Mouse (Mus musculus) lung, embryonic 15.5 days (tissue): Measurements from ENCODE around the gene Sec22b. TPM values are rescaled to one million over a fixed set of nuclear protein-coding genes. Genes with fewer than 3 reads are reported as not detected.

Experiments used
- ATAC-seq: fragments of 200-750 bp; cut with Nextera tagmentation; 2 replicates; pipeline ENCODE4 v1.8.0; 2017; ENCODE audit warnings: moderate number of reproducible peaks, borderline replicate concordance; ENCODE audit not compliant: low FRiP score, low TSS enrichment; ENCODE audit errors: extremely low read depth
- H3K27ac ChIP-seq: fragments of 300-500 bp; sonication (generic); 2 replicates; pipeline ENCODE4 v1.5.1; 2015; ENCODE audit warnings: moderate library complexity, mild to moderate bottlenecking, inconsistent platforms
- H3K27me3 ChIP-seq: fragments of 300-500 bp; sonication (generic); 2 replicates; pipeline ENCODE4 v1.6.1; 2015; ENCODE audit warnings: inconsistent platforms
- H3K36me3 ChIP-seq: fragments of 300-500 bp; sonication (generic); 2 replicates; pipeline ENCODE4 v1.6.1; 2015; ENCODE audit warnings: inconsistent platforms
- H3K4me1 ChIP-seq: fragments of 300-500 bp; sonication (generic); 2 replicates; pipeline ENCODE4 v1.6.1; 2015; ENCODE audit warnings: inconsistent platforms
- H3K4me2 ChIP-seq: fragments of 300-500 bp; sonication (generic); 2 replicates; pipeline ENCODE4 v1.6.1; 2015; ENCODE audit warnings: inconsistent platforms, mild to moderate bottlenecking, moderate library complexity
- H3K4me3 ChIP-seq: fragments of 300-500 bp; sonication (generic); 2 replicates; pipeline ENCODE4 v1.5.1; 2015; ENCODE audit warnings: mild to moderate bottlenecking, inconsistent platforms
- H3K9ac ChIP-seq: fragments of 300-500 bp; sonication (generic); 2 replicates; pipeline ENCODE4 v1.6.1; 2015; ENCODE audit warnings: inconsistent platforms
- H3K9me3 ChIP-seq: fragments of 300-500 bp; sonication (generic); 2 replicates; pipeline ENCODE4 v1.6.1; 2016; ENCODE audit warnings: inconsistent platforms
- WGBS: fragments of 180-500 bp; shearing (Covaris S2); methylation state at CpG from one replicate; pipeline ENCODE4 v1.1.7; 2015; 5-methylcytosine and 5-hydroxymethylcytosine counted together
- polyA plus RNA-seq: library from polyadenylated mRNA; unstranded; fragments of >200 nt; fragmentation: Nextera tagmentation; extraction: Ambion mirVana; gene quantifications from 2 replicates; pipeline ENCODE4 v1.2.1, GENCODE M21; 2015

Sec22b gene
- polyA plus RNA-seq, 1 experiment from 2014 or later, result 157 TPM

DNA sequence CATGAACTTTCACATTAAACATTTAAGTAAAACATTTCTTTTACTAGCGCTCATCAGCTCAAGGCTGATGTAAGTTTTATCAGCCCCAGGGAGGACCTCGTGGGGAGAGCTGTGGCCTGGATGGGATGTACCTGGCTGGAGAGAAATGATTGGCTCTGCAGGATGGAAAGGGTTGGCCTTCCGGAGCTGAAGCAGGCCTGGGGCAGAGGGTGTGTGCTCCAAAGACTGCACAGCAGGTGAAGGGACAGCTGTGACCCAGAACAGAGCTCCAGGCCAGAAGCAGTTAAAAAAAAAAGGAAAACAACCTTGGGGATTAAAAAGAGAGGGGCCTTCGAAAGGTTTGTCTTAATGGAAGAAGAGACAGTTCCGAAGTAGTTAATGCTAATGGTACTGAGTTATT, 26.2 kb upstream of the Sec22b start:
- no peaks in the 10 kb centered on the region; the same call in 1 of the 2 replicates for H3K27me3 ChIP-seq
- H3K4me1 ChIP-seq, result no peaks in the 10 kb centered on the region
- ATAC-seq, result no peak
- H3K9ac ChIP-seq, result no peak overlapping the region
- no peak overlapping the region for H3K27ac ChIP-seq
- no peaks in the 10 kb centered on the region for H3K9me3 ChIP-seq
- no peaks in the 10 kb centered on the region for H3K36me3 ChIP-seq
- no peak overlapping the region for H3K4me3 ChIP-seq
- WGBS, result 35% methylated on average over 5 of the region's 5 CpGs
- no peak overlapping the region for H3K4me2 ChIP-seq

- H3K4me2 ChIP-seq, result no peak overlapping the region
- no peak overlapping the region for H3K9ac ChIP-seq
- WGBS, result 33% methylated on average over 8 of the region's 8 CpGs
- no peak overlapping the region for H3K4me3 ChIP-seq
- no peak overlapping the region for H3K27ac ChIP-seq
- no peak for ATAC-seq
- H3K27me3 ChIP-seq, result no peaks in the 10 kb centered on the region
- H3K9me3 ChIP-seq, result no peaks in the 10 kb centered on the region
- no peaks in the 10 kb centered on the region for H3K36me3 ChIP-seq
- H3K4me1 ChIP-seq, result no peaks in the 10 kb centered on the region
Measured at GRCm38 (mm10) chr3:97876259-97876658, 24.7 kb upstream of the Sec22b start.

DNA sequence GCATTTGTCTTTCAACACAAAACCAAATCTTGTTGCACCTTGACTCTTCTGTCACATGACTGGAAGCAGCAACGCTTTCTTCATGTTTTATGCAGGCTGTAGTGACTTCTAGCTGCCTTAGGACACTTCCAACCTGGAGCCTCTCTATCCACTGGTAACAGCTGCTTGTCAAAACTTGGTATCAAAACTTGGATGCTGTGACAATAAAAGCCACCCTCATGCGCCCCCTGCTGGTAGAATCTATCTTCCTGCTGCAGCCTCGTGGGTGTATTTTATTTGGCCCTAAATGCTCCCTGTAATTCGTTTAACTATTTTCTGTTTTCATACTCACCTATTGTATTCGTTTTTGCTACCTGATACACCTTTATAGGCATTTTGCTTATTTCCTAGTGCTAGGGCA, 21.8 kb upstream of the Sec22b start:
- no peaks in the 10 kb centered on the region for H3K27me3 ChIP-seq
- H3K9me3 ChIP-seq, result no peaks in the 10 kb centered on the region
- H3K4me1 ChIP-seq, result no peaks in the 10 kb centered on the region
- no peaks in the 10 kb centered on the region for H3K36me3 ChIP-seq
- H3K27ac ChIP-seq, result no peak overlapping the region
- H3K4me2 ChIP-seq, result no peak overlapping the region
- no peak for ATAC-seq
- 14% methylated on average over 5 of the region's 5 CpGs for WGBS
- H3K9ac ChIP-seq, result no peak overlapping the region
- no peak overlapping the region for H3K4me3 ChIP-seq

DNA sequence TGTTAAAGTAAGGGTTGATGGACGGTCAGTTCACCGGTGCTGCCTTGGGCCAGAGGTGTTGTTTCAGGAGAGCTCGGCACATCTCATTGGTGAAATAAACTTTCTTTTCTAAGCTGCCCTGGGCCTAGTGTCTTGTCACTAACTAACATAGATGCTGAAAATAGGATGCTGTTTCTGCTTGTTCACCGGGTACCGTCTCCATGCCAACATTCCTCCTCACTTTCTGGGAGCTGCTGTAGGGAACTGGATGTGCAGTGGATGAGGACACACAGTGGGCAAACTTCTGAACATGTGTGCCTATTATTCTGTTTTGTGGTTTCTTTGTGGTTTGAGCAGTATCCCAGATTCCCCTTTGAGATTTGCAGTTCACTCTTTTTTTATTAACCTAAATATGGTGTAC, 19.4 kb upstream of the Sec22b start:
- 90% methylated on average over 5 of the region's 5 CpGs for WGBS
- H3K9me3 ChIP-seq, result no peaks in the 10 kb centered on the region
- H3K4me1 ChIP-seq, result no peaks in the 10 kb centered on the region
- no peak for ATAC-seq
- no peak overlapping the region for H3K27ac ChIP-seq
- H3K9ac ChIP-seq, result no peak overlapping the region
- no peak overlapping the region for H3K4me3 ChIP-seq
- no peaks in the 10 kb centered on the region for H3K36me3 ChIP-seq
- H3K4me2 ChIP-seq, result no peak overlapping the region
- H3K27me3 ChIP-seq, result no peaks in the 10 kb centered on the region

DNA sequence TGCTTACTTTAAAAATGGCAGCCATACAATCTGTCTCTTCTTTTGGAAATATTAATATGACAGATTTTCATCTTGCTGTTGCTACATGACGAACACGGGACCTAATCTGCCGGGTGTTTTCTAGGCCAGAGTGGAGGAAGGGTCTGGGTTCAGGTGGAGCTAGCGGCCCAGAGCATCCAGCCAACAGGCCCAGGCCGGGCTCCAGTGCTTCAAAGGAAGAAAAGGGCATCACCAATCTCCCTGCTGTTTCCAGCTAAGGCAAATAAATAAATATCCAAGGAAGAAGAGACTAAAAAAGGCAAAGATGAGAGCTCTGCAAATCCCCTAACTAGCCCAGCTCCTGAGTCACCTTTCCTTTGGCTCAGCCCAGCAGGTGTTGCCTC, 13.2 kb upstream of the Sec22b start:
- H3K4me1 ChIP-seq, result peaks cover 9% of the 10 kb centered on the region; the same call in 1 of the 2 replicates
- WGBS, result 61% methylated on average over 5 of the region's 5 CpGs
- H3K27ac ChIP-seq, result no peak overlapping the region
- no peak overlapping the region for H3K9ac ChIP-seq
- no peak overlapping the region for H3K4me3 ChIP-seq
- ATAC-seq, result no peak
- H3K36me3 ChIP-seq, result no peaks in the 10 kb centered on the region
- H3K4me2 ChIP-seq, result no peak overlapping the region
- H3K9me3 ChIP-seq, result no peaks in the 10 kb centered on the region
- H3K27me3 ChIP-seq, result peaks cover 53% of the 10 kb centered on the region

GRCm38 (mm10) chr3:97888168-97888901, 12.7 kb upstream of the Sec22b start, which contains the start of gene Pde4dip:
Pde4dip (minus strand) TSS chr3:97888707.
- H3K9ac ChIP-seq, result peak within 1 kb of the TSS; percentile 14; the same call in 1 of the 2 replicates

GRCm38 (mm10) chr3:97890205-97890604, 10.8 kb upstream of the Sec22b start:
- Histone ChIP-seq H3K9ac (no peak overlapping the region), H3K4me3 (no peak overlapping the region), H3K4me2 (no peak overlapping the region), H3K36me3 (no peaks in the 10 kb centered on the region), H3K27ac (no peak overlapping the region), H3K4me1 (peaks cover 9% of the 10 kb centered on the region; the same call in 1 of the 2 replicates), H3K27me3 (peaks cover 57% of the 10 kb centered on the region), H3K9me3 (no peaks in the 10 kb centered on the region)
- ATAC-seq, result no peak
- 45% methylated on average over 6 of the region's 6 CpGs for WGBS

More at GRCm38 (mm10) chr3:97888168-97888901, 12.7 kb upstream of the Sec22b start, which contains the start of gene Pde4dip:
- no peaks in the 10 kb centered on the region for H3K36me3 ChIP-seq
- H3K4me3 ChIP-seq, result peak within 1 kb of the TSS; percentile 33
- no peak for ATAC-seq
- H3K4me2 ChIP-seq, result peak within 1 kb of the TSS; percentile 61
- H3K4me1 ChIP-seq, result peaks cover 9% of the 10 kb centered on the region; the same call in 1 of the 2 replicates
- under 1% methylated on average over 41 of the region's 44 CpGs for WGBS
- peaks cover 56% of the 10 kb centered on the region for H3K27me3 ChIP-seq
- H3K9me3 ChIP-seq, result no peaks in the 10 kb centered on the region
- H3K27ac ChIP-seq, result no peak within 1 kb of the TSS

- Histone ChIP-seq H3K4me3 (no peak overlapping the region), H3K27ac (no peak overlapping the region), H3K9me3 (no peaks in the 10 kb centered on the region), H3K36me3 (no peaks in the 10 kb centered on the region), H3K4me2 (no peak overlapping the region), H3K27me3 (peaks cover 32% of the 10 kb centered on the region), H3K9ac (no peak overlapping the region), H3K4me1 (no peaks in the 10 kb centered on the region)
- 45% methylated on average over 6 of the region's 6 CpGs for WGBS
- ATAC-seq, result no peak
Measured at GRCm38 (mm10) chr3:97894695-97895094, 6.3 kb upstream of the Sec22b start.

DNA sequence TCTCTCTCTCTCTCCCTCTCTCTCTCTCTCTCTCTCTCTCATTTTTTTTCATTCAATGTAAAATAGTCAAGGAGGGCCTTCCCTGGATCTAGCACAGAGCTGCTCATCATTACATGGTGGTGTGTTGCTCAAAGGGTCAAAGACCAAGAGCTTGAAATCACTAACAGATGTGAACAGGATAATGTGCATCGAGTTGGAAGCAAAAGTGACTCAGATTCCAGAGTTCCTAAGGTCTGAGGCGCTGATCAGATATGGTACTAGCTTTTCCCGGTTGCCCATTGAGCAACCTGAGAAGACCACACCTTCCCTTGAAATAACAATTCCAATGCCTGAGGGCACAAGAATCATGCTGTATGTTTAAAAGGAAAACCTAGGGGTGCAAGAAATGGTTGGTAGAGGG, 2.6 kb upstream of the Sec22b start:
- no peak overlapping the region for H3K4me3 ChIP-seq
- no peak overlapping the region for H3K27ac ChIP-seq
- H3K9me3 ChIP-seq, result no peaks in the 10 kb centered on the region
- ATAC-seq, result no peak
- no peak overlapping the region for H3K9ac ChIP-seq
- H3K27me3 ChIP-seq, result 0 out of 2 replicates have a peak, but pooled peaks cover under 1% of the 10 kb centered on the region
- no peaks in the 10 kb centered on the region for H3K36me3 ChIP-seq
- peaks cover 12% of the 10 kb centered on the region for H3K4me1 ChIP-seq
- 63% methylated on average over 3 of the region's 3 CpGs for WGBS
- no peak overlapping the region for H3K4me2 ChIP-seq

DNA sequence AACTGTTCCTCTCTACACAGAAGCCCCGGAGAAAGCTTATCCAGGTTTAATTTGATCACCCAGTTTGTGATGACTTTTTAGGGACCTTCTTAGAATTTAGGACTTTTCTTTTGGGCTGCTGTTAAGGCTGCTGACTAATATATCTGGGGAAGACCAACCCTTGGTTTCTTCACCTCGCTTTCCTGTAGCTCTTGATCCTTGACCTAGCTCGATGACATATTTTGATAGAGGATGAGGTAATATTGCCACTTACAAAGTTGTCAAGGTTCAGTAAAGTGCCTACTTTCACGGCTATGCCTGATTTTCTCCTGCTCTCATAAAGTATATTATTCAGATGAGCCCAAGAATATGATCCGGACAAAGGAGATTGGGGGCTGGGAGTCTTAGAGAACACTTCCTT, 596 bp downstream of the Sec22b start:
- Histone ChIP-seq H3K9me3 (no peaks in the 10 kb centered on the region), H3K4me3 (peak overlapping the region; percentile 74), H3K27me3 (no peaks in the 10 kb centered on the region), H3K4me2 (peak overlapping the region; percentile 77), H3K4me1 (peaks cover 12% of the 10 kb centered on the region), H3K36me3 (no peaks in the 10 kb centered on the region), H3K9ac (peak overlapping the region; percentile 89), H3K27ac (no peak overlapping the region)
- 13% methylated on average over 5 of the region's 5 CpGs for WGBS
- ATAC-seq, result no peak

GRCm38 (mm10) chr3:97909737-97910136, 8.7 kb downstream of the Sec22b start:
- 84% methylated on average over 2 of the region's 2 CpGs for WGBS
- ATAC-seq, result no peak

DNA sequence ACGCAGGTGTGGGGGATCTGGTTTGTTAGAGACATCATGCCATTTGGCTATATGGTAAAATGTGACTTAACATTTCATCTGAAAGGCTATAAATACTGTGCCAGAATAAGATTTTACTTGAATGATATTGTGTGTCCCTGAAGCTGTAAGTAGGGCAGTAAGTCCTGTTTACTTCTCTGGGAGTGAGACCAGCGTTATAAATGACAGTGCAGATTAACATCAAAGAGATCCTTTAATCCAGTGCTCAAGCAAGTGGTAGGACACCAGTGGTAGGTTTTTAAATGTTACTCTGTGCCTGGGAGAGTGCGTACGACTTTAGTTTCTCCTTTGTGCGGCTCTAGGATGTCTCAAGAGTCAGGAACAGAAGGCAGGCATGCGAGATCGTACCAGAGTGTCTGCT, 10.1 kb downstream of the Sec22b start:
- H3K4me1 ChIP-seq, result no peaks in the 10 kb centered on the region

More at GRCm38 (mm10) chr3:97909737-97910136, 8.7 kb downstream of the Sec22b start:
- no peaks in the 10 kb centered on the region for H3K9me3 ChIP-seq
- H3K4me1 ChIP-seq, result no peaks in the 10 kb centered on the region
- H3K27me3 ChIP-seq, result no peaks in the 10 kb centered on the region
- peaks cover 30% of the 10 kb centered on the region; the same call in 1 of the 2 replicates for H3K36me3 ChIP-seq
- no peak overlapping the region for H3K4me2 ChIP-seq
- no peak overlapping the region for H3K9ac ChIP-seq
- H3K27ac ChIP-seq, result no peak overlapping the region
- H3K4me3 ChIP-seq, result no peak overlapping the region

More for the DNA sequence above, 10.1 kb downstream of the Sec22b start:
- Histone ChIP-seq H3K9ac (no peak overlapping the region), H3K27ac (no peak overlapping the region), H3K4me2 (no peak overlapping the region), H3K36me3 (peaks cover 39% of the 10 kb centered on the region; the same call in 1 of the 2 replicates), H3K4me3 (no peak overlapping the region), H3K9me3 (no peaks in the 10 kb centered on the region), H3K27me3 (no peaks in the 10 kb centered on the region)
- ATAC-seq, result no peak
- WGBS, result 79% methylated on average over 7 of the region's 7 CpGs
